Mouse (Mus musculus) left cerebral cortex, postnatal 14 days (tissue): ENCODE results near the gene Cplx2. TPM values are rescaled to one million over a fixed set of nuclear protein-coding genes. Genes with fewer than 3 reads are reported as not detected.
A peak's percentile ranks its signal among the peaks of the same experiment; 100 is the strongest.

Experiments
- DNase-seq, 2 experiments: peaks; one replicate each; pipeline ENCODE4 v3.0.0; 2021 to 2022; ENCODE audit warnings: low spot score in 2 of 2, mixed read lengths in 1 of 2
- intact Hi-C: fragments of 180-260 bp; cut with DNase I; formaldehyde crosslinking; loops from one replicate; pipeline ENCODE4 v1.15.1; 2025
- total RNA-seq, 2 experiments: library from RNA; stranded (reverse); gene quantifications; 2 replicates each; pipeline ENCODE4 v1.2.3; 2021

Gene Cplx2
- total RNA-seq, 2 experiments from 2014 or later = 689 to 707 TPM

GRCm38 (mm10) chr13:54357420-54357819, 13.7 kb upstream of the Cplx2 start:
- DNase-seq = no peak

DNA sequence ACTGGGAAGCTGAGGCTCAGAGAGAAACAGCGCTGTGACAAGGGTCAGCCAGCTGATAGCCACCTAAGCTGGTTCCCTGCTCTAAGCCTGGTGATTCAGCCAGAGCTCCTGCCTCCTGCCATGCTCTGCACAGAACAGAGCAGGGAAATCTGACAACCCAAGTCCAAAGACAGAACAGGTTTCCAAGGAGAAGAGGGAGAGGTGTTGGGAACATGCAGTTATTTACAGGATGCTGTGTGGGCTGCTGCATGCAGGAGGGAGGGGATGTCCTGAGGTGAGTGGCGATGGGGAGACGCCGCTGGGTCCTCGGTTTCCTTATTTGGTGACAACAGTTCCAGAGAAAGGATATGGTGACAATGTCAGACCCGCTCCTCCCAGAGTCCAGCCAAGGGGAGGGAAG, 12.0 kb upstream of the Cplx2 start:
- peak; percentile 60 to 81 for DNase-seq
- intact Hi-C loops = no loop called here

More at GRCm38 (mm10) chr13:54357420-54357819, 13.7 kb upstream of the Cplx2 start:
- intact Hi-C loops = no loop called here

GRCm38 (mm10) chr13:54364686-54365085, 6.5 kb upstream of the Cplx2 start:
- DNase-seq = peak in 1 of 2 experiments; percentile 69

DNA sequence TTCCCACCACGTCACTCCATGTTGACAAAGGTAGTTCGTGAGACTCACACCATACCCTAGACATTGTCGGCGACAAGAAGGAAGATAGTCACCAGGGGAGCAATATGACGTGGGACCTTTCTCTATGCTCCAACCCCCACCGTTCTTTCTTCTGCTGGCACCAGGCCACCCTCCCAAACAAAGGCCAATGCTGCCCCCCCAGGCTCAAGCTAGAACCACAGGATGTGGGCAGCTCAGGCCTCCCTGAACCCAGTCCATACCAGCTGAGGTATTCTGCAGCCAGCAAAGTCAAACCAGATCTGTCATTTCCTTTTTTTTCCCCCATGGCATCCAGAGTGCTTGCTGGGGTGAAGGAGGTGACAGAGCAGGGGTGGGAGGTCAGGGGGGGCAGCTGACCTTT, 3.4 kb upstream of the Cplx2 start:
- intact Hi-C loops = no loop called here
- no peak for DNase-seq

More at GRCm38 (mm10) chr13:54364686-54365085, 6.5 kb upstream of the Cplx2 start:
- intact Hi-C loops = no loop called here

DNA sequence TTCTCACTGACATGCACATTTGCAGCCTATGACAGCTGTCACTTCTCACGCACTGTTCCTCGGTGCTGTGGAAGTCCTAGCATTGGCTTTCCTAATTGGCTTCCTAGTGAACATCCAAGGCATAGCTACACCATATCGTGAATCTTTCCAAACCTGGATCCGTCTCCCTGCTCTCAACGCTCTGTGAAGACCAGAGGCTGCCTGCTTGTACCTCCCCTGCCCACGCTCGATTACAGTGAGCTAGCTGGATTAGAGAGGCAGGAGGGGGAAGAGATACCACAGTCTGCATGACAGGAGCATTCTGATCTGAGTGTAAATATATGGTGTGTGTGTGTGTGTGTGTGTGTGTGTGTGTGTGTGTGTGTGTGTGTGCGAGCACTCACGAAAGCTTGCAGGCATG, 3.0 kb upstream of the Cplx2 start:
- no peak for DNase-seq
- intact Hi-C loops = no loop called here

- DNase-seq = peak; percentile 69 to 80
- intact Hi-C loops = loop anchor here (2.0 to 5.0 kb wide), 5 partner anchors 39 to 259 kb away; no protein-coding TSS in a partner anchor
Measured at GRCm38 (mm10) chr13:54371387-54372330, 510 bp downstream of the Cplx2 start.

DNA sequence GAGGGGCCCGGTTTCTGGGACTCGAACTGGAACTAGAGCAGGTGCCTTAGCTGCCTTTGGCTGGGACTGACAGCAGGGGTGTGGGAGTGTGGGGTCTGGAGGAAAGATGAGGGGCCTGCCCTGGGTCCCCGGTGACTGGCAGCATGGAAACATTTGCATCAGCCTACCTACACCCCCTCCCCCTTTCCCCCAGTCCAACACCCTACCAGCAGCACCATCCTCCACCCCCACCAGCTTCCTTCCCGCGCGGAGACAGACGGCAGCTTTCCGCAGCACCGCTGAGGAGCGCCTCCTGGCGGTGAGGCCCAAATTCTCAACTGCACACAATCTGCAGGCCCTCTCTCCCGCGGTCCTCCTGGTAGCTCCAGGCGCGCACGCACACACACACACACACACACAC, 1.5 kb downstream of the Cplx2 start:
- DNase-seq = peak; percentile 89 to 93

GRCm38 (mm10) chr13:54374106-54374706, 3.1 kb downstream of the Cplx2 start:
- peak; percentile 68 to 75 for DNase-seq
- intact Hi-C loops = loop anchor here (5.0 kb wide), 4 partner anchors 42 to 262 kb away; no protein-coding TSS in a partner anchor

More for the DNA sequence above, 1.5 kb downstream of the Cplx2 start:
- intact Hi-C loops = loop anchor here (2.0 to 5.0 kb wide), 5 partner anchors 40 to 260 kb away; no protein-coding TSS in a partner anchor

GRCm38 (mm10) chr13:54375497-54376495, 4.6 kb downstream of the Cplx2 start:
- DNase-seq = no peak
- intact Hi-C loops = no loop called here

DNA sequence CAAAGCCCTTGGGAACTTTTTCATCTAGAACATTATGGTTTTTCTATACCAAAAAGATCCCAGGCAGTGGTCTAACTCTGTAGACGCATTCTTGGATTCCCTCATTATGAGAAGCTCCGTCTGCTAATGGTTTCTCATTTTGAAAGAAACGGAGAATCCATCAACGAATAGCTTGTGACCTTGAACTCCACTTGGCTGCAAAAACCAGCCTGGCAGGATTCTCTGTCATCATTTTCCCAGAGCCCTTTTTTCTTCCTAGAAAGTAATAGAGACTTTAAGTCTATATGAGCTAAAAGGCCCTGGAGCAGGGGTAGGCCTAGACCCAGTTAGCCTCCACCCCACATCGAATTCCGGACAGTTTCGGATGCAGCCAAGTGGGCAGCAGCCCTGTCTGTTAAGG, 5.6 kb downstream of the Cplx2 start:
- intact Hi-C loops = no loop called here
- no peak for DNase-seq

DNA sequence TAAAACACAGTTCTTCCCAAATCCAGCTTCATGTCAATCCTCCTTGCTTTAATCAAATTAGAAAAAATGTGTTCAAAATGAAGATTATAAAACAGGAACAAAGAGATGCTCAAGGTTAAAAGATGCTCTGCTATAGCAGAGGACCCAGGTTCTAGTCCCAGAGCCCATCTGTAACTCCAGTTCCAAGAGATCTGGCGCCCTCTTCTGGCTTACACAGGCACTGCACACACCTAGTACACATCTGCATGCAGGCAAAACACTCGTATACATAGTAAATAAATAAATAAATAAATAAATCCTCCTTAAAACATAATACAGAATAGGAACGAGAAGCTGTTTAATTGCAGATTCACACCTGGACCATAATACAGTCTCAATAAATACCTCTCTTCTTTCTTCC, 6.9 kb downstream of the Cplx2 start:
- intact Hi-C loops = no loop called here
- DNase-seq = peak in 1 of 2 experiments; percentile 67

- DNase-seq = no peak
- intact Hi-C loops = no loop called here
Measured at GRCm38 (mm10) chr13:54380421-54380820, 9.3 kb downstream of the Cplx2 start.

- intact Hi-C loops = no loop called here
- DNase-seq = no peak
Measured at GRCm38 (mm10) chr13:54381396-54381795, 10.2 kb downstream of the Cplx2 start.

- DNase-seq = no peak
Measured at GRCm38 (mm10) chr13:54383531-54383930, 12.4 kb downstream of the Cplx2 start.

DNA sequence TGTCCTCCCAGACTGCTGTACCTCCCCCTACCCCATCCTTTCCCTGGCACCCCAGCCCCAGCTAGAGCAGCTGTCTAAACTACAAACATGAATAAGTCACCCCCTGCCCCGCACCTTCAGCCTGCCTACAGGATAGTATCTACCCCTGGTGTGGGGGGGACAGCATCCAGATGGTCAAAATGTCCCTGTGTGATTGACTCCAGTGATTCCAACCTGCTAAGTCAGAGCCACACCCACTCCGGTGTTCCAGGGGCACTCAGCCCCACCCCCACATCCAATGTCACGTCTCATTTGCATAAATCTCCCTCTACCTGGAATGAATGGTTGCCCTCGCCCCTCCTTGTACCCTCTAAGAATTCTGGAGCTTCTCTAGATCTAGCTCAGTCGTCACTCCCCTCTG, 13.4 kb downstream of the Cplx2 start:
- no peak for DNase-seq
- intact Hi-C loops = no loop called here

More at GRCm38 (mm10) chr13:54383531-54383930, 12.4 kb downstream of the Cplx2 start:
- intact Hi-C loops = no loop called here

- intact Hi-C loops = no loop called here
- no peak for DNase-seq
Measured at GRCm38 (mm10) chr13:54385008-54386004, 14.2 kb downstream of the Cplx2 start.

DNA sequence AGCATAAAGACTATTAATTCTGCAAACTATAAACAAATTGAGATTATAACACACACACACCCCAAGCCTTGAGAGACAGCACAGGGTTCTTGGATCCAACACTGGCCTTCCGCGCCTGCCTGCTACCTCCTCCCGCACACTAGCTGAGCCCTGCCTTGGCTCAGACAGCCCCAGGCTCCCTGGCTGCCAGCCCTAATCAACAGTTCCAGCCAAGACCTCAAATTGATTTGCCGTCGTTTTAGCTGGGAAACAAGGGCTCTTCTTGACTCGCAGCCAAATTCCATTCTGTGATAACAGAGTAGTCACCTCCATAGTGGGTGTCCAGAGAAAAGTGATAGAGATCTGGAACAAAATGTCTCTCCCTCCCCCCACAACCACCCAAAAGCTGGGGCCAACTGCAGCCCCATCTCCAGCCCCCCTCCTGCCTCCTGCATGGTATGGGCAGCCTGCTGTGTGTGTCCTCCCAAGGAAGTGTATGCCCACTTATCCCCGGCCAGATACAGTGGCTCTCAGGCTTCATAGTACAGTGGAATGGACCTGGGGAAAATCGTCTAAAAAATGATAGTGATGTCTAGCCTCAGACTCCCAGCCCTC, 18.9 kb downstream of the Cplx2 start:
- no peak for DNase-seq

More for the DNA sequence above, 18.9 kb downstream of the Cplx2 start:
- intact Hi-C loops = loop anchor here (5.0 kb wide), 1 partner anchor 47 kb away; no protein-coding TSS in a partner anchor
